Mouse (Mus musculus): ENCODE data around the gene Reep3. TPM values are rescaled to one million over a fixed set of nuclear protein-coding genes. Genes with fewer than 3 reads are reported as not detected.

Reep3 gene
- polyA plus RNA-seq, 1 experiment from 2014 or later: 7.5 TPM

DNA sequence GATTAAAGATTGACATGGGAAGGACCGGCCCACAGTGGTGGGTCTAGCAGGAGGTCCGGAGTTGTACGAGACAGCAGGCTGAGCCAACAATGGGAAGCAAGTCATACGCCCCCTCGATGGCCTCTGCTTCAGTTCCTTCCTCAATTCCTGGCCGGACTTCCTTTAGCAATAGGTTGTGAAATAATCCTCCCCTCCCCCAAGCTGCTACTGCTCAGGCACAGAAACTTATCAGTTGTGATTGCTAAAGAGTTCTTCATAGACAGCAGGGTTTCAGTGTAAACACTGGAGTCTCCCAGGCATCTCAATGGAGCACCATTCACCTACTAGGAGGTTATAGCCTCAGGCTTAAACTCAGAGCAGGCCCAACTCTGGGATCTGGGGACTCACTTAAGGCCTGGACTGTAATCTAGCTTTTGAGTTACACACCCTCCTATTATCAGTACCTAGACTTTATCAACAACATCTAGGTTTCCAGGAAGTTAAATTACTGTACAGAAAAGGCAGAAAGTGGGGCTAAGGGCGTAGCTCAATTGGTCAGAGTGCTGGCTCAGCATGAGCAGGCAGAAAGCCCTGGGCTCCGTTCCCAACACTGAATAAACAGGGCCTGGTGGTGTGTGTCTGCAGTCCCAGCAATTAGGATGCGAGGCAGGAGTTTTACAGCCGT is 71.0 kb downstream of the Reep3 start:
- 18% methylated on average over 10 of the region's 10 CpGs for WGBS (ENCODE audit: insufficient replicate concordance)
- H3K4me2 ChIP-seq: peak overlapping the region; percentile 5; the same call in 1 of the 2 replicates
- peak; percentile 86 for ATAC-seq (ENCODE audit: low read depth)

DNA sequence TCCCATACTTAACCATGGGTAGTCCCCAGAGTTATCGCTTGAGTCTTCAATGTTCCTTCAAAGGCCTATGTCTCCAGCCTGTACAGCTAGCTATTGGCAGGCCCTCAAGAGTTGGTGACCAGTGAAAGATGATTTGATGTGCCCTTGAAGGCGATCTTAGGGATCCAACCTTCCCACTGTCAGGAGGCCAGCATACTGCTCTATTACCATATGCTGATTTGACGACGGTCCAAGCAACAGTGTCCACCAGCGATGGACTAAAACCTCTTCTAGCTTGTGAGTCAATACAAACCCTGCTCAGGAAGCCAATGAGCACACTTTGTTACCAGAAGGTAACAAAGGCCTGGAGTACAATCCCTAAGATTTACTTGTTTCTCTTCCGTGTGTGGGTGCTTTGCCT is 72.4 kb downstream of the Reep3 start:
- H3K9me3 ChIP-seq (replicated peaks): no peaks in the 10 kb centered on the region
- H3K4me3 ChIP-seq (replicated peaks): no peak overlapping the region
- H3K27ac ChIP-seq: no peak overlapping the region
- ATAC-seq (ENCODE audit: low read depth): no peak
- H3K4me1 ChIP-seq (replicated peaks): peaks cover 20% of the 10 kb centered on the region
- H3K4me2 ChIP-seq: no peak overlapping the region
- 0 out of 2 replicates have a peak, but pooled peaks cover 3% of the 10 kb centered on the region for H3K36me3 ChIP-seq
- H3K9ac ChIP-seq: no peak overlapping the region
- H3K27me3 ChIP-seq: no peaks in the 10 kb centered on the region
- DNase-seq: no peak
- WGBS (ENCODE audit: insufficient replicate concordance): 79% methylated on average over 6 of the region's 6 CpGs

More for the DNA sequence above, 71.0 kb downstream of the Reep3 start:
- Histone ChIP-seq H3K9ac (no peak overlapping the region), H3K36me3 (0 out of 2 replicates have a peak, but pooled peaks cover 3% of the 10 kb centered on the region), H3K27ac (peak overlapping the region; percentile 70), H3K4me1 (replicated peaks) (peaks cover 20% of the 10 kb centered on the region), H3K9me3 (replicated peaks) (no peaks in the 10 kb centered on the region), H3K4me3 (replicated peaks) (no peak overlapping the region), H3K27me3 (no peaks in the 10 kb centered on the region)
- DNase-seq: peak; percentile 34

DNA sequence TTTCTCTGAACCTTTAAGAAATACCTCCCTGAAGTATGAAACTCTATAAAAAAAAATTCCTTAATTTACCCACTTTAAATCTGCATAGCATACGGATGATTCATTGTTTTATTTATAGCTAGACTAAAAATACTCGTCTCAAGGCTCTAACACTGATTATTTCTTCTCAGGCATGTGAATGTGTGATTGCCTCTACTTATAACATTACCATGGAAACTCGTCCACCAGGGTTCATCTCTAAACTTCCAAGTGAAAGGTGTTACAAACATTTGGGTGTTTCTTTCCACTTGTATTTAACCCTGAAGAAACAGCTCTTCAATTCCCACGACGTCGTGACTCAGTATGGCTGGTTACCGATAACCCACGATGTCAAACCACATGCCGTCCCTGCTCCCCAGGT is 73.7 kb downstream of the Reep3 start:
- Histone ChIP-seq H3K4me2 (no peak overlapping the region), H3K27ac (no peak overlapping the region), H3K9me3 (replicated peaks) (no peaks in the 10 kb centered on the region), H3K4me3 (replicated peaks) (no peak overlapping the region), H3K36me3 (0 out of 2 replicates have a peak, but pooled peaks cover 3% of the 10 kb centered on the region), H3K4me1 (replicated peaks) (peaks cover 20% of the 10 kb centered on the region), H3K27me3 (no peaks in the 10 kb centered on the region), H3K9ac (no peak overlapping the region)
- 77% methylated on average over 9 of the region's 9 CpGs for WGBS (ENCODE audit: insufficient replicate concordance)
- ATAC-seq (ENCODE audit: low read depth) (no peak), DNase-seq (no peak)

DNA sequence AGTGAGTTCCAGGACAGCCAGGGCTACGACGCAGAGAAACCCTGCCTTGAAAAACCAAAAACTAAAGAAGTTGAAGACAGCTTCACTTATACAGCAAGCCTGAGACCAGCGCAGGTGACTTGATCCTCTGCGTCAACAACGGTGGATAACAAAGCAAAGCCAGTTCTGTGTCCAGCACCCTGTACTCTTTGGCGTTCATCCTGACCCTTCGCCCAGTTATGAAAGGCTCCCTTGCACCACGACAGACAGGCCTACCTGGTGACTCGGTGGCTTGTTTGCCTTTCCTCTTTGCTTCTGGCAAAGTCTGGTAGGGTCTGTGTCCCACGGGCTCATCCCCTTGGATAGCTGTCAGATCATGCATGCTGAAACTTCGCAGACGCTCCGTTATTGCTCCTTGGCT is 75.3 kb downstream of the Reep3 start:
- WGBS (ENCODE audit: insufficient replicate concordance): 82% methylated on average over 13 of the region's 13 CpGs
- H3K27me3 ChIP-seq: no peaks in the 10 kb centered on the region
- ATAC-seq (ENCODE audit: low read depth): no peak
- no peak overlapping the region for H3K27ac ChIP-seq
- no peak overlapping the region for H3K4me3 ChIP-seq (replicated peaks)
- H3K9ac ChIP-seq: no peak overlapping the region
- 0 out of 2 replicates have a peak, but pooled peaks cover 3% of the 10 kb centered on the region for H3K36me3 ChIP-seq
- H3K4me2 ChIP-seq: no peak overlapping the region
- peaks cover 21% of the 10 kb centered on the region for H3K4me1 ChIP-seq (replicated peaks)
- no peaks in the 10 kb centered on the region for H3K9me3 ChIP-seq (replicated peaks)
- no peak for DNase-seq

DNA sequence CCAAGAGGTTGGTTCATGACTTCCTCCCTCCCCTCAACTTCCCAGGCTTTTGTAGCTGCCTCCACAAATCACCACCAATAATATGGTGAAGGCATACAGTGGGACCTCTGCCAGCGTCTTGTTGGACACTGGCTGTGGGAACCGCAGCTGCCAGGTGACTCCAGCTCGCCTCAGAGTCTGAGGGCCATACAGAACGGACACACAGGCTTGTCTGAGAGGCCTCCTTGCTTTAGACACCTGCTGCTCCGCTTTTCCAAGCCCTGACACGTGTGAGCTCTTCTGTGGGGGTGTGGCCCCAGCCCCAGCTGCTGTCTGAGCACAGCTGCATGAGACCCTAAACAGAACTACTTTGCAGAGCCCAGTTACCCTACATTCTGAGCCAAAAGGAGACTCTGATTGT is 77.9 kb downstream of the Reep3 start:
- no peaks in the 10 kb centered on the region for H3K9me3 ChIP-seq (replicated peaks)
- no peaks in the 10 kb centered on the region for H3K27me3 ChIP-seq
- 59% methylated on average over 6 of the region's 6 CpGs for WGBS (ENCODE audit: insufficient replicate concordance)
- H3K4me2 ChIP-seq: no peak overlapping the region
- no peak overlapping the region for H3K27ac ChIP-seq
- ATAC-seq (ENCODE audit: low read depth) (no peak), DNase-seq (no peak)
- H3K4me1 ChIP-seq (replicated peaks): 0 out of 2 replicates have a peak, but pooled peaks cover 5% of the 10 kb centered on the region
- no peak overlapping the region for H3K9ac ChIP-seq
- H3K36me3 ChIP-seq: peaks cover 9% of the 10 kb centered on the region; the same call in 1 of the 2 replicates
- H3K4me3 ChIP-seq (replicated peaks): no peak overlapping the region

DNA sequence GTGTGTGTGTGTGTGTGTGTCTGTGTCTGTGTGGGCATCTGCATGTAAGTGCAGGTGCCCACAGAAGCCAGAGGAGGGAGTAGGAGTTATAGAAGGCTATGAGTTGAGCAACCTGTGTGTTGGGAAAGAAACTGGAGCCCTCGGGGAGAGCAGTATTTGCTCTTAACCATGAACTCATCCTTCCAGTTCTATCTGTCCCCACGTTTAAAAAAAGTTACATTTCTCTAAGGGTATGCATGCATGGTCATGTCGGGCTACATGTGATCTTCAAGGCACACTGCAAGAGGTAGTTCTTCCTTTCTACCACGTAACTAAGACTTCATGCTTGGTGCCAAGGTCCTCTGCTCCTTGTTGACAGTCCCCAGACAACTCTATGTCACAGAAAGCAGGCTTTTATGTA is 78.9 kb downstream of the Reep3 start:
- Histone ChIP-seq H3K36me3 (peaks cover 9% of the 10 kb centered on the region; the same call in 1 of the 2 replicates), H3K4me2 (no peak overlapping the region), H3K9me3 (replicated peaks) (no peaks in the 10 kb centered on the region), H3K4me1 (replicated peaks) (0 out of 2 replicates have a peak, but pooled peaks cover 5% of the 10 kb centered on the region), H3K27ac (no peak overlapping the region), H3K4me3 (replicated peaks) (no peak overlapping the region), H3K27me3 (no peaks in the 10 kb centered on the region), H3K9ac (no peak overlapping the region)
- WGBS (ENCODE audit: insufficient replicate concordance): 57% methylated on average over 4 of the region's 4 CpGs
- DNase-seq: no peak
- no peak for ATAC-seq (ENCODE audit: low read depth)

DNA sequence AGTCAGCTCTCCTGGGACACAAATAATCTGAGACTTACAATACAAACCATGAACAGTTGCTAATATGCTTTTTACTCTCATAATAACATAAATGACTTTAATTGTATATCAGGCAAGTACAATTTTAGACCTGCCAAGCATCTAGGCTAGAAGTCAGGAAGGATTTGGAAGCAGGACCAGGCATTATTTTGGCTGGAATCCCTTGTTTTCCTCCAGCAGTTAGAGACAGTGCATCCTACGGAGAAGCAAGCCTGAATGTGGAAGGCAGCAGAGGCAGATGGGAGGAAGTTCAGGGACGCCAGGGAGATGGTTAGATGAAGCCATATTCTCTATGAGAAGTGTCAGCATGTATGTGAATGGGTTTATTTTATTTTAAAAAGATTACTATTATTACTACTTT is 79.4 kb downstream of the Reep3 start:
- no peak overlapping the region for H3K9ac ChIP-seq
- ATAC-seq (ENCODE audit: low read depth): no peak
- H3K27me3 ChIP-seq: no peaks in the 10 kb centered on the region
- 0 out of 2 replicates have a peak, but pooled peaks cover 5% of the 10 kb centered on the region for H3K4me1 ChIP-seq (replicated peaks)
- no peak overlapping the region for H3K4me2 ChIP-seq
- no peak overlapping the region for H3K4me3 ChIP-seq (replicated peaks)
- no peak for DNase-seq
- no peak overlapping the region for H3K27ac ChIP-seq
- peaks cover 9% of the 10 kb centered on the region; the same call in 1 of the 2 replicates for H3K36me3 ChIP-seq
- H3K9me3 ChIP-seq (replicated peaks): no peaks in the 10 kb centered on the region
- WGBS (ENCODE audit: insufficient replicate concordance): 63% methylated on average over 2 of the region's 2 CpGs

DNA sequence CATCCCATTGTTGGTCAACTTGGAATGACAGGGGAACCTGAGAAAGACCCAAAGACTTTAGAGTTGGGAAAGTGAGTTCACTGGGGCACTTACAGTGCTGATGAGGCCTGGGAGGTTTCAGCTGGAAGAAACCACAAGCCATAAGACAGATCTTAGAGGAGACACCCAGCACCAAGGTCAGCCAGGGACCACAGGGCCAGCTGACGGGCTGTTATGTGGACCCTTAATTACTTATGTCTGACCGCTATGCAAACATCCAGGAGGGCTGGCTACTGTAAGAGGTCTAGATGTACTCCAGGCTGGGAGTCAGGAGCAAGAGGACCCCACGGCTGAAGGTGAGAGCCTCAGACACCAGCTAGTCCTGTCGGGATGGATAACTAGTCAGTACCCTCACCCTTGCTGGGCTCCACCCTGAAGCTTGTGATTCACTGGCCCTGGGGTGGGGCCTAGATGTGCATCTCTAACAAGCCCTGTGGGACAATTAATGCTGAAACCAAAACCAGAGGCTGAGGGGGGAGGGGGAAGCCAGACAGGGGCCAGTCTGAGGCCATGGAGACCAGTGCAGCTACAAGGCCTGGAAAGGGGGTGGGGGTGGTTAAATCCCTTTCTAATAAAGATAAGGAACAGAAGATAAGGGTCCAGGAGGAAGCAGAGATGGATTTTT is 80.0 kb downstream of the Reep3 start:
- H3K4me2 ChIP-seq: no peak overlapping the region
- no peaks in the 10 kb centered on the region for H3K9me3 ChIP-seq (replicated peaks)
- 0 out of 2 replicates have a peak, but pooled peaks cover 5% of the 10 kb centered on the region for H3K4me1 ChIP-seq (replicated peaks)
- ATAC-seq (ENCODE audit: low read depth): no peak
- H3K36me3 ChIP-seq: peaks cover 9% of the 10 kb centered on the region; the same call in 1 of the 2 replicates
- no peak overlapping the region for H3K4me3 ChIP-seq (replicated peaks)
- no peak for DNase-seq
- 71% methylated on average over 4 of the region's 4 CpGs for WGBS (ENCODE audit: insufficient replicate concordance)
- no peak overlapping the region for H3K27ac ChIP-seq
- no peaks in the 10 kb centered on the region for H3K27me3 ChIP-seq
- H3K9ac ChIP-seq: no peak overlapping the region

DNA sequence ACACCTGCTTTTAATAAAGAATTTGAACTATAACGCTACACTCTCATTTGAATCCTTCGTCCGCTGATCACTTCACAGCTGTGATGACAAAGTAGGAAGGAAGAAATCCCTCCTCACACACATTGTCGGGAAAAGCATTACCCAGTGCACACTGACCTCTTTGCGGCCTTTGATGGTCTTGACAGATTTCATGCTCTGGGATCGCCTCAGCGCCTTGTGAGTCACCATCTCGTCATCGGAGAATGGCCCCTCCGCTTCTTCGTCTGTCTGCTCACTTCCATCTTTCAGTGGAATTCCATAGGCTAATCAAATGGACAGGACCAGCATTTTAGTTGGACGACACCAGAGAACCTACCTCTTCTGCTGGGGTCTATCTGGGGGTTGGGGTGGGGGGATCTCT is 82.0 kb downstream of the Reep3 start:
- no peaks in the 10 kb centered on the region for H3K9me3 ChIP-seq (replicated peaks)
- 0 out of 2 replicates have a peak, but pooled peaks cover 5% of the 10 kb centered on the region for H3K4me1 ChIP-seq (replicated peaks)
- no peaks in the 10 kb centered on the region for H3K27me3 ChIP-seq
- ATAC-seq (ENCODE audit: low read depth) (no peak), DNase-seq (no peak)
- no peak overlapping the region for H3K4me3 ChIP-seq (replicated peaks)
- H3K27ac ChIP-seq: no peak overlapping the region
- H3K4me2 ChIP-seq: no peak overlapping the region
- 82% methylated on average over 12 of the region's 12 CpGs for WGBS (ENCODE audit: insufficient replicate concordance)
- H3K9ac ChIP-seq: no peak overlapping the region
- H3K36me3 ChIP-seq: peaks cover 6% of the 10 kb centered on the region; the same call in 1 of the 2 replicates

DNA sequence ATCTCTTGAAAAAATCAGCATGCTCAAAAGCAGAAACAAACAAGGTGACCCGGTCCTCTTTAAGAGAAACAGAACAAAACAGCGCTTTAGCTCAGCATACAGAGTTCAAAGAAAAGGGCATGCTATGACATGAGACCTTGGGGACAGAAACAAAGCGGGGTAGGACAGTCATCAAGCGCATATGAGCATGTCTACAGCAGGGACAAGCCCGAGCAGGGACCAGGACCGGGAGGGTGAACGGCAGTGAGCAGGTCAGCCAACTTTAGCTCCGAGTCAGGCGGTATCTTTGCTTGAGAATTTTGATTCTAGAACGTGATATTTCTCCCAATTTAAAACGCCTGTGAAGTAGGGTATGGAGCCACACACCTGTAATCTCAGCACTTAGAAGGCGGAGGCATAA is 86.2 kb downstream of the Reep3 start:
- Histone ChIP-seq H3K4me3 (replicated peaks) (no peak overlapping the region), H3K4me1 (replicated peaks) (no peaks in the 10 kb centered on the region), H3K27ac (no peak overlapping the region), H3K4me2 (no peak overlapping the region), H3K36me3 (peaks cover 6% of the 10 kb centered on the region; the same call in 1 of the 2 replicates), H3K9me3 (replicated peaks) (no peaks in the 10 kb centered on the region), H3K9ac (no peak overlapping the region), H3K27me3 (no peaks in the 10 kb centered on the region)
- ATAC-seq (ENCODE audit: low read depth) (no peak), DNase-seq (no peak)
- WGBS (ENCODE audit: insufficient replicate concordance): 77% methylated on average over 12 of the region's 12 CpGs

DNA sequence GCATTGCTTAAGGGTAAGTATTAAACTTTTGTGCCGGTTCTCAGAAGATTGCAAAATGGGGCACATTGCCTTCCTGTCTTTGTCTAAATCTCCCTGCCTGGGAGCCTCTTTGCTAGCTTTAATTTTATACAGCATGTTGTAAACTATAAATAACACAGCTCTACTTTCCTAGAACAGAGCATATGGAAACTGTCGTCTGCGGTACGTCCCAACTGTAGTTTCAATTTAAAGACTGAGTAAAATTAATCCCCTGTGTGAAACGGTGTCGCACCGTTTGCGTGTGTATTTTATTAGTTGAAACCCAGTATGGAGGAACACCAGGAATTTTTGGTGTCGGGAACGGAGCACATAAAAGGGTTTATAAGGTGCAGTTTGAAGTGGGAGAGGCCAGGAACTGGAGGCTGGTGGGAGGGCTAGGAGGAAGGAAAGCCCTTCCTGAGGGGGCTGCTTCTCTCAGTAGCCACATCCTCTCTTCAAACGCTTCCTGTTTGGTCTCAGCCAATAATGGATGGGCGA is 92.2 kb downstream of the Reep3 start:
- no peak for DNase-seq

More for the DNA sequence above, 92.2 kb downstream of the Reep3 start:
- Histone ChIP-seq H3K4me2 (peak overlapping the region; percentile 76), H3K9ac (peak overlapping the region; percentile 51), H3K9me3 (replicated peaks) (no peaks in the 10 kb centered on the region), H3K27ac (peak overlapping the region; percentile 35; the same call in 1 of the 2 replicates), H3K36me3 (no peaks in the 10 kb centered on the region), H3K27me3 (peaks cover 16% of the 10 kb centered on the region), H3K4me3 (replicated peaks) (peak overlapping the region; percentile 48), H3K4me1 (replicated peaks) (peaks cover 30% of the 10 kb centered on the region)
- ATAC-seq (ENCODE audit: low read depth): no peak
- 2% methylated on average over 12 of the region's 12 CpGs for WGBS (ENCODE audit: insufficient replicate concordance)

Measured in liver, embryonic 13.5 days (tissue).